Mouse (Mus musculus) cortical plate, adult 2 months (tissue): Measurements from ENCODE around the gene P3h3.

Experiments
- CTCF ChIP-seq: fragments of 200-500 bp; IDR thresholded peaks from 2 replicates; pipeline ENCODE4 v1.5.1; 2011; ENCODE audit warnings: mild to moderate bottlenecking, control low read depth, low read length; ENCODE audit not compliant: insufficient read depth; ENCODE audit errors: extremely low read depth
- POLR2A ChIP-seq: fragments of 200-500 bp; IDR thresholded peaks from 2 replicates; pipeline ENCODE4 v1.6.1; 2011; ENCODE audit warnings: mild to moderate bottlenecking, low read length, control low read depth; ENCODE audit not compliant: insufficient read depth; ENCODE audit errors: extremely low read depth

DNA sequence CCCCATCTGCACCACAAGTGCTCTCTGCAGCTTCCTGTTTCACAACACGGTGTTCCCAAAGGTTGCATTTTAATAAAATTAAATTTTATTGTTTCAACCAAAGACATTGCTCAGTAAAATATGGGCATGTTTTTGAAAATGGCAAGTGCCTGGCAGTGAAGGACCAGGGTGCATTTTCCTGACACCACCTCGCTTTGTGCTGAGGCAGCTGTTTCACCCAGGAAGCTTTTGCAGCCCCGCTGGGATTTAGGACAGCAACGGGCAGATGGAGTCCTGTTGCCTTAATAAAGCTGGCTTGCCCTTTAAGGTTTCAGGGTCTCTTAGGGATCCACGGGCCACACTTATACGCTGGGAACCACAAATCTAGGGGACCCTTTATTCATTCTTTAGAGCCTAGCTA is 33.4 kb upstream of the P3h3 start:
- TF ChIP-seq CTCF (no peak), POLR2A (no peak)
